Mouse (Mus musculus) liver, embryonic 14.5 days (tissue): Measurements from ENCODE around the gene Vps13d. TPM values are rescaled to one million over a fixed set of nuclear protein-coding genes. Genes with fewer than 3 reads are reported as not detected.

Experiments
- ATAC-seq: fragments of 200-750 bp; cut with Nextera tagmentation; 2 replicates; pipeline ENCODE4 v1.8.0; 2017; ENCODE audit warnings: moderate number of reproducible peaks, mild to moderate bottlenecking, moderate library complexity; ENCODE audit not compliant: insufficient read depth
- DNase-seq, 3 experiments: peaks; one replicate each; pipeline ENCODE4 v3.0.0-alpha.2; 2012 to 2013; ENCODE audit warnings: low read depth in 3 of 3, low spot score in 3 of 3
- H3K27ac ChIP-seq: fragments of 300-500 bp; sonication (generic); 2 replicates; pipeline ENCODE4 v1.5.1; 2014; ENCODE audit warnings: moderate library complexity, mild to moderate bottlenecking, control low read depth, inconsistent platforms
- H3K27me3 ChIP-seq: fragments of 300-500 bp; sonication (generic); 2 replicates; pipeline ENCODE4 v1.6.1; 2014; ENCODE audit warnings: mild to moderate bottlenecking, low read length, moderate library complexity; ENCODE audit not compliant: control insufficient read depth, insufficient read depth
- H3K36me3 ChIP-seq: fragments of 300-500 bp; sonication (generic); replicated peaks from 2 replicates; pipeline ENCODE4 v1.6.1; 2014; ENCODE audit warnings: low read depth; ENCODE audit not compliant: control insufficient read depth, insufficient read depth
- H3K4me1 ChIP-seq, 2 experiments: fragments of 200-500 bp in 1 of 2; fragments of 300-500 bp in 1 of 2; sonication (generic) in 1 of 2; replicated peaks; 2 replicates each; pipeline ENCODE4 v1.6.1; 2012 to 2014; ENCODE audit warnings: antibody characterized with exemption in 1 of 2, inconsistent platforms in 1 of 2, low read length in 1 of 2; ENCODE audit not compliant: control insufficient read depth in 2 of 2, insufficient read depth in 2 of 2
- H3K4me2 ChIP-seq: fragments of 300-500 bp; sonication (generic); 2 replicates; pipeline ENCODE4 v1.6.1; 2014; ENCODE audit warnings: low read depth, mild to moderate bottlenecking, control low read depth, moderate library complexity
- H3K4me3 ChIP-seq, 2 experiments: fragments of 200-500 bp in 1 of 2; fragments of 300-500 bp in 1 of 2; sonication (generic) in 1 of 2; 2 replicates each; pipeline ENCODE4 v1.5.1; 2012 to 2014; ENCODE audit warnings: low read depth in 2 of 2, low read length in 2 of 2, mild to moderate bottlenecking in 2 of 2, control low read depth in 1 of 2, inconsistent platforms in 1 of 2, moderate library complexity in 1 of 2; ENCODE audit not compliant: insufficient read depth in 1 of 2
- H3K9ac ChIP-seq: fragments of 300-500 bp; sonication (generic); replicated peaks from 2 replicates; pipeline ENCODE4 v1.6.1; 2014; ENCODE audit warnings: mild to moderate bottlenecking, control low read depth, moderate library complexity
- H3K9me3 ChIP-seq: fragments of 300-500 bp; sonication (generic); 2 replicates; pipeline ENCODE4 v1.6.1; 2016; ENCODE audit warnings: low read length, mixed read lengths; ENCODE audit not compliant: control insufficient read depth
- CTCF ChIP-seq: IDR thresholded peaks from 2 replicates; pipeline ENCODE4 v1.5.1; 2016; ENCODE audit warnings: antibody characterized with exemption, low read depth, control low read depth
- EP300 ChIP-seq: IDR thresholded peaks from 2 replicates; pipeline ENCODE4 v1.6.1; 2016; ENCODE audit warnings: antibody characterized with exemption, low read depth
- WGBS: fragments of 180-500 bp; shearing (Covaris S2); extraction: QIAGEN DNeasy Blood & Tissue Kit; methylation state at CpG from one replicate; pipeline ENCODE4 v1.1.7; 2014; ENCODE audit not compliant: insufficient replicate concordance; 5-methylcytosine and 5-hydroxymethylcytosine counted together
- polyA plus RNA-seq, 2 experiments: library from polyadenylated mRNA; depleted of rRNA in 1 of 2; stranded (reverse) in 1 of 2; unstranded in 1 of 2; fragments of >200 nt; fragmentation: Nextera tagmentation in 1 of 2; extraction: Ambion mirVana in 1 of 2; gene quantifications; 2 replicates each; pipeline versions ENCODE4 v1.2.1 to v1.2.3; 2012 to 2014

Gene Vps13d
- polyA plus RNA-seq, 2 experiments = 5.3 to 7.1 TPM

DNA sequence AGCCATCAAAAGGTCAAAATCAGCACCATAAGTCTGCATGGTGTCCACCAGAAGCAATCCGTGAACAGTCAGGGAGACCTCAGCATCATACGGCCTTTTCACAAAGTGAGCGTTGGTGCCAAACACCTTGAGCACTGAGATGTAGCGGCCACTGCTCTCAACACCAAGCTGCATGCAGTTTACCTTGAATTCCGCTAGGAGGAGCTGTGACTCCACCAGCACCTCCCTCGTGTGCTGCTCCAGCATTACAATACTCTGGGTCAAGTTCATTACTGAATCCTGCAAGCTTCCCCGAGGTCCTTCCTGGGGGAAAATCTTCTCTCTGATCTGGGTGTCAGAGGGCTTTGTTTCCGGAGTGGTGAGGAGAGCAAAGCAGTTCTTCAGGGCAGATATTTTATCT is 38.8 kb downstream of the Vps13d start:
- Histone ChIP-seq H3K36me3 (peaks cover 68% of the 10 kb centered on the region), H3K27ac (no peak overlapping the region)

DNA sequence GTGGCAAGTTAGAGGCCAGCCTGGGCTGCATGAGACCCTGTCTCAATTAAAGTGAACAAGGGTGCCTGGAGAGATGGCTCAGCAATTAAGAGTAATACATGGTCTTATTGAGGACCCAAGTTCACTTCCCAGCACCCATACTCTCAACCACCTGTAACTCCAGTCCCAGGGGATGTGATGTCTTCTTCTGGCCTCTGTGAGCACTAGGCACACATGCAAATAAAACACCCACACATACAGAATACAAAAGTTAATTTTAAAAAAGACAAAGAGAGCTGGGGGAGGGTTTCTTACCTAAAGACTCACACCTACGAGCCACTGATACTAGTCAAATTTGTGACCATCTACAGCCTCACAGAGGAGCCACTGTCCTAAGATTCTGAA is 43.7 kb downstream of the Vps13d start:
- ATAC-seq (no peak), DNase-seq (no peak)
- H3K4me3 ChIP-seq = no peak overlapping the region
- H3K27me3 ChIP-seq = no peaks in the 10 kb centered on the region
- 0 out of 4 replicates have a peak, but pooled peaks cover 0 to 2% of the 10 kb centered on the region in 2 experiments for H3K4me1 ChIP-seq
- WGBS = 78% methylated on average over 1 of the region's 1 CpGs
- TF ChIP-seq CTCF (no peak), EP300 (no peak)
- H3K4me2 ChIP-seq = no peak overlapping the region
- H3K9me3 ChIP-seq = no peaks in the 10 kb centered on the region
- no peak overlapping the region for H3K9ac ChIP-seq
- H3K27ac ChIP-seq = no peak overlapping the region
- peaks cover 52% of the 10 kb centered on the region for H3K36me3 ChIP-seq

More for the DNA sequence above, 38.8 kb downstream of the Vps13d start:
- DNase-seq (peak; percentile 20 to 29 (median 28)), ATAC-seq (peak; percentile 64)
- WGBS = 42% methylated on average over 8 of the region's 8 CpGs
- Histone ChIP-seq H3K4me2 (no peak overlapping the region), H3K9me3 (no peaks in the 10 kb centered on the region), H3K4me3 (no peak overlapping the region), H3K9ac (no peak overlapping the region), H3K27me3 (no peaks in the 10 kb centered on the region), H3K4me1 (no peaks in the 10 kb centered on the region)
- TF ChIP-seq EP300 = no peak
- TF ChIP-seq CTCF = peak; percentile 99

DNA sequence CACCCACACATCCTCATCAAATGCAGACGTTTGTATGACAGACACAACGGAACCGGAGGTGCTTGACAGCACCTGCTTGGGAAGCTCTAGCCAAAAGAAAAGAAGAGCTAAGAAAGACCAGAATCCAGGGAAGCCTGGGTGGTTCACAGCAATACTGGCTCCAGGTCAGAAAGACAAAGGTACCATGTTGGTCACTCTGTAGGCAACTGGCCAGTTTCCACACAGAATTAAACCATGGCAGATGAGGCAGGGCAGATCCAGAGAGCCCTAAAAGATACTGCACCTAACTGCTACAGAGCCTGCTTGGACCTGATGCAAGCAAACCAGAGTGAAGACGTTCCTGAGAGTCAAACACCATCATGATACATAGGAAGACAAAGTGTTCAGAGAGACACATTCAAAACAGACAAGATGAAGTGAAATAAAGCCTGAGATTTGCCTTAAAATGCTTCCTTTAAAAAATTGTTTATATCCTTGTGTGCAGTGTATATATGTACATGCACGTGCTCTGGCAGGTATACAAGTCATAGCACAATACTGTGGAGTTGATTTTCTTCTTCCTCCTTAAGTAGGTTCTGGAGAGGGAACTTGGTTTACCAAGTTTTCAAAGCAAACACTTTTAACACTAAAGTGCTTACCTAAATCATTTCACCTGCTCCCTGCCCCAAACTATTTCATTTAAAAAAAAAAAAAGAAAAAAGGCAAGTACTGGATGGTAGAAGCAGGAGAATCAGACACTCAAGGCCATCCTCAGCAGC is 44.3 kb downstream of the Vps13d start:
- no peak overlapping the region for H3K4me3 ChIP-seq
- no peaks in the 10 kb centered on the region for H3K9me3 ChIP-seq
- no peak overlapping the region for H3K4me2 ChIP-seq
- DNase-seq (no peak), ATAC-seq (no peak)
- no peaks in the 10 kb centered on the region for H3K27me3 ChIP-seq
- H3K36me3 ChIP-seq = peaks cover 48% of the 10 kb centered on the region
- 0 out of 4 replicates have a peak, but pooled peaks cover 0 to 2% of the 10 kb centered on the region in 2 experiments for H3K4me1 ChIP-seq
- H3K27ac ChIP-seq = no peak overlapping the region
- no peak for TF ChIP-seq CTCF
- WGBS = 73% methylated on average over 5 of the region's 5 CpGs
- no peak overlapping the region for H3K9ac ChIP-seq

DNA sequence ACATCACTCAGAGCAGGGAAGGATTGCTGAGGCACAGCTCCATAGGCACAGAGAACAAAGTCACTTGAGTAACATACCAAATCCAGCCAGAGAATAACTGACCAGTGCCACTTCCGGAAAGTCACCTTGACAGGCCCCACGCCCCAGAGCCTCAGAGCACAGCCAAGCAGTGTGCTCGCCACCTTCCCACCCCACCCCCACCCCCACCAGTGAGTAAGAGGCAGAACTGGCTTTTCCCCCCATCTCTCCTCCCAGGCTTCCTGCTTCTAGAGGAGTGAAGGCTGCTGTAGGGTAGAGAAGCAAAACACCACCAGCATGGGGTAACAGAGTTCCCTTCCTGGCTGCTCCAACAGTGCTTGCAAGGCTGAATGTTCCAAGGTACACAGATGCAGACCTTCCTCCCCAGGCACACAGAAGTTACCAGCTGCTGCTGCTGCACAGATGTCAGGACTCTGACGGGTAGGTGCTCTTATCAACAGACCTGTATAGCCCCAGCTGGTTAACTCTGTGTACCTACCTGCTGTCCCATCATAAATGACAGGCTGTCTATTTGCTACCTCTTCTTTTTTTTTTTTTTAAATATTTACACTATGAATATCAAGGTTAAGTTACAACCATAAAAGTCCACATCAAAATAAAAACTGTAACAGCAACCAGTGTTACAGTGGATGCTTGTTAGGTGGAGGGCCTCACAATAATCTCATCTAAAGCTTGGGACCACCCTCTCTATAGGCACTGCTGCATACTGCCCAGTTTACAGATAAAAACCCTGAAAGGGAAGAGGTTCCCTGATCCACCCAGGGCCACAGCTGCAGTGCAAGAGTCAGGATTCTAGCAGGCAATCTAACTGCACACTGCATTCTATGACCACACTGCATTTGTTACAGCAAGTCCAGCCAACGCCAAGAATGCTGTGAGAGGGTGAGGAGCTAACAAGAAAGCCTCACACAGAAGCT is 47.5 kb downstream of the Vps13d start:
- WGBS = 34% methylated on average over 5 of the region's 5 CpGs

DNA sequence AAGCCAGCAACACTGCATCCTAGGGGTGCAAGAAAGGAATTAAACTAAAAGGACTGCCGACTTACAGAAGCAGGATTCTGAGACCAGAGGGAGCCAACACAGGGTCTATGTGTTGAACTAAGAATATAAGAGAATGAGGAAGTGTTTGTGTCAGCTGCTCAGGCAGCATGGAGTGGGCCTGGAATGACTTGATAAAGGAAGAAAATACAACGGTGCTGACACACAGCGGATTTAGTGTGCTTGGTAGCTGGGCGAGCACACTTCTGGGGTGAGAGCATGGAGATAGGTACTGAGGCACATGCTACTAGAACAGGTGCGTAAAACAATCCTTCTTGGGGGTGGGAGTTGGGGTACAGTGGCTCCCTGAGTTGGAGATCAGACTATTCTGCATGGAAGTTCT is 51.3 kb downstream of the Vps13d start:
- Histone ChIP-seq H3K4me2 (no peak overlapping the region), H3K27me3 (no peaks in the 10 kb centered on the region), H3K4me1 (0 out of 4 replicates have a peak, but pooled peaks cover 0 to 2% of the 10 kb centered on the region in 2 experiments), H3K4me3 (no peak overlapping the region), H3K36me3 (peaks cover 43% of the 10 kb centered on the region), H3K9ac (no peak overlapping the region), H3K27ac (no peak overlapping the region), H3K9me3 (no peaks in the 10 kb centered on the region)
- DNase-seq (no peak), ATAC-seq (no peak)
- 53% methylated on average over 5 of the region's 5 CpGs for WGBS
- TF ChIP-seq EP300 (no peak), CTCF (no peak)

More for the DNA sequence above, 47.5 kb downstream of the Vps13d start:
- no peak overlapping the region for H3K4me2 ChIP-seq
- ATAC-seq = 0 out of 2 replicates have a peak, but pooled peaks have one; percentile 25
- TF ChIP-seq EP300 = no peak
- TF ChIP-seq CTCF = no peak
- no peaks in the 10 kb centered on the region for H3K9me3 ChIP-seq
- no peak overlapping the region for H3K9ac ChIP-seq
- no peak overlapping the region for H3K4me3 ChIP-seq
- no peak for DNase-seq
- no peak overlapping the region for H3K27ac ChIP-seq
- H3K36me3 ChIP-seq = peaks cover 32% of the 10 kb centered on the region
- no peaks in the 10 kb centered on the region for H3K27me3 ChIP-seq
- H3K4me1 ChIP-seq = 0 out of 4 replicates have a peak, but pooled peaks cover 0 to 2% of the 10 kb centered on the region in 2 experiments
